Mouse (Mus musculus) heart, embryonic 10.5 days (tissue): ENCODE measurements around the gene March6. TPM values are rescaled to one million over a fixed set of nuclear protein-coding genes. Genes with fewer than 3 reads are reported as not detected.

Source experiments
- DNase-seq: peaks from one replicate; pipeline ENCODE4 v3.0.0-alpha.2; 2017; ENCODE audit warnings: low spot score
- H3K27ac ChIP-seq: fragments of 300-500 bp; sonication (generic); 2 replicates; pipeline ENCODE4 v1.5.1; 2016; ENCODE audit warnings: mild to moderate bottlenecking
- H3K27me3 ChIP-seq: fragments of 300-500 bp; sonication (generic); 2 replicates; pipeline ENCODE4 v1.6.1; 2016; ENCODE audit warnings: mild to moderate bottlenecking; ENCODE audit not compliant: poor library complexity, insufficient read depth, severe bottlenecking
- H3K36me3 ChIP-seq: fragments of 300-500 bp; sonication (generic); 2 replicates; pipeline ENCODE4 v1.6.1; 2016; ENCODE audit warnings: mild to moderate bottlenecking, moderate library complexity
- H3K4me1 ChIP-seq: fragments of 300-500 bp; sonication (generic); 2 replicates; pipeline ENCODE4 v1.6.1; 2016; ENCODE audit warnings: mild to moderate bottlenecking
- H3K4me3 ChIP-seq: fragments of 300-500 bp; sonication (generic); 2 replicates; pipeline ENCODE4 v1.5.1; 2016; ENCODE audit warnings: mild to moderate bottlenecking, moderate library complexity
- H3K9me3 ChIP-seq: fragments of 300-500 bp; sonication (generic); 2 replicates; pipeline ENCODE4 v1.6.1; 2016; ENCODE audit warnings: mild to moderate bottlenecking, moderate library complexity
- WGBS: fragments of 180-500 bp; shearing (Covaris S2); methylation state at CpG from one replicate; pipeline ENCODE4 v1.1.7; 2016; 5-methylcytosine and 5-hydroxymethylcytosine counted together
- polyA plus RNA-seq: library from polyadenylated mRNA; unstranded; fragments of >200 nt; fragmentation: Nextera tagmentation; extraction: Ambion mirVana; gene quantifications from 2 replicates; pipeline ENCODE4 v1.2.1, GENCODE M21; 2016

March6 gene
- polyA plus RNA-seq, 1 experiment from 2014 or later, result 30.5 TPM

GRCm38 (mm10) chr15:31562847-31563246 is 32.0 kb upstream of the March6 start:
- H3K4me3 ChIP-seq, result no peak overlapping the region
- H3K9me3 ChIP-seq, result no peaks in the 10 kb centered on the region
- no peaks in the 10 kb centered on the region for H3K27me3 ChIP-seq
- H3K27ac ChIP-seq, result no peak overlapping the region
- WGBS, result 31% methylated on average over 8 of the region's 8 CpGs
- no peaks in the 10 kb centered on the region for H3K36me3 ChIP-seq
- peaks cover 11% of the 10 kb centered on the region for H3K4me1 ChIP-seq
- no peak for DNase-seq

- H3K36me3 ChIP-seq, result no peaks in the 10 kb centered on the region
These were observed 31.1 kb upstream of the March6 start for GRCm38 (mm10) chr15:31561976-31562375.

GRCm38 (mm10) chr15:31561390-31561789 is 30.5 kb upstream of the March6 start:
- Histone ChIP-seq H3K36me3 (no peaks in the 10 kb centered on the region), H3K27ac (no peak overlapping the region), H3K4me1 (peaks cover 11% of the 10 kb centered on the region), H3K27me3 (no peaks in the 10 kb centered on the region), H3K4me3 (no peak overlapping the region), H3K9me3 (no peaks in the 10 kb centered on the region)
- 82% methylated on average over 6 of the region's 6 CpGs for WGBS
- DNase-seq, result no peak

More at GRCm38 (mm10) chr15:31561976-31562375, 31.1 kb upstream of the March6 start:
- H3K27me3 ChIP-seq, result no peaks in the 10 kb centered on the region
- DNase-seq, result no peak
- H3K9me3 ChIP-seq, result no peaks in the 10 kb centered on the region
- no peak overlapping the region for H3K4me3 ChIP-seq
- H3K4me1 ChIP-seq, result peaks cover 11% of the 10 kb centered on the region
- no peak overlapping the region for H3K27ac ChIP-seq
- 89% methylated on average over 4 of the region's 4 CpGs for WGBS

- Histone ChIP-seq H3K4me1 (no peaks in the 10 kb centered on the region), H3K36me3 (no peaks in the 10 kb centered on the region), H3K27ac (no peak overlapping the region), H3K9me3 (no peaks in the 10 kb centered on the region), H3K4me3 (no peak overlapping the region), H3K27me3 (no peaks in the 10 kb centered on the region)
- no peak for DNase-seq
- WGBS, result 88% methylated on average over 2 of the region's 2 CpGs
These were observed 24.0 kb upstream of the March6 start for GRCm38 (mm10) chr15:31554855-31555254.

GRCm38 (mm10) chr15:31550381-31550780 is 19.5 kb upstream of the March6 start:
- H3K27me3 ChIP-seq, result no peaks in the 10 kb centered on the region
- H3K36me3 ChIP-seq, result no peaks in the 10 kb centered on the region
- no peak overlapping the region for H3K27ac ChIP-seq
- peaks cover 7% of the 10 kb centered on the region for H3K4me1 ChIP-seq
- 85% methylated on average over 4 of the region's 4 CpGs for WGBS
- H3K4me3 ChIP-seq, result no peak overlapping the region
- no peaks in the 10 kb centered on the region for H3K9me3 ChIP-seq
- no peak for DNase-seq

- Histone ChIP-seq H3K4me3 (no peak overlapping the region), H3K36me3 (no peaks in the 10 kb centered on the region), H3K9me3 (no peaks in the 10 kb centered on the region), H3K27me3 (no peaks in the 10 kb centered on the region), H3K27ac (no peak overlapping the region), H3K4me1 (peaks cover 35% of the 10 kb centered on the region)
- DNase-seq, result no peak
- WGBS, result 70% methylated on average over 5 of the region's 5 CpGs
These were observed 16.6 kb upstream of the March6 start for GRCm38 (mm10) chr15:31547421-31547820.

GRCm38 (mm10) chr15:31546291-31546690 is 15.4 kb upstream of the March6 start:
- Histone ChIP-seq H3K27ac (no peak overlapping the region), H3K27me3 (no peaks in the 10 kb centered on the region), H3K4me1 (peaks cover 44% of the 10 kb centered on the region), H3K4me3 (no peak overlapping the region), H3K9me3 (no peaks in the 10 kb centered on the region), H3K36me3 (no peaks in the 10 kb centered on the region)
- no peak for DNase-seq
- 83% methylated on average over 6 of the region's 6 CpGs for WGBS

- Histone ChIP-seq H3K4me1 (peaks cover 51% of the 10 kb centered on the region), H3K27ac (peak overlapping the region; percentile 31; the same call in 1 of the 2 replicates), H3K36me3 (no peaks in the 10 kb centered on the region), H3K9me3 (no peaks in the 10 kb centered on the region), H3K27me3 (no peaks in the 10 kb centered on the region), H3K4me3 (no peak overlapping the region)
- 29% methylated on average over 1 of the region's 1 CpGs for WGBS
- DNase-seq, result no peak
These were observed 14.2 kb upstream of the March6 start for GRCm38 (mm10) chr15:31545058-31545457.

- DNase-seq, result no peak
- Histone ChIP-seq H3K36me3 (no peaks in the 10 kb centered on the region), H3K27me3 (no peaks in the 10 kb centered on the region), H3K4me3 (no peak overlapping the region), H3K9me3 (no peaks in the 10 kb centered on the region), H3K4me1 (peaks cover 58% of the 10 kb centered on the region), H3K27ac (peak overlapping the region; percentile 52)
- WGBS, result 2% methylated on average over 3 of the region's 3 CpGs
These were observed 12.4 kb upstream of the March6 start for GRCm38 (mm10) chr15:31543246-31543645.

GRCm38 (mm10) chr15:31542013-31542958 is 11.4 kb upstream of the March6 start:
- DNase-seq, result no peak
- WGBS, result 14% methylated on average over 10 of the region's 10 CpGs
- Histone ChIP-seq H3K36me3 (no peaks in the 10 kb centered on the region), H3K4me1 (peaks cover 58% of the 10 kb centered on the region), H3K27ac (peak overlapping the region; percentile 67), H3K9me3 (no peaks in the 10 kb centered on the region), H3K4me3 (no peak overlapping the region), H3K27me3 (no peaks in the 10 kb centered on the region)

GRCm38 (mm10) chr15:31540513-31540802 is 9.6 kb upstream of the March6 start:
- DNase-seq, result peak; percentile 55
- H3K27ac ChIP-seq, result no peak overlapping the region; the same call in 1 of the 2 replicates
- peaks cover 59% of the 10 kb centered on the region for H3K4me1 ChIP-seq
- H3K27me3 ChIP-seq, result no peaks in the 10 kb centered on the region
- H3K4me3 ChIP-seq, result no peak overlapping the region
- H3K9me3 ChIP-seq, result no peaks in the 10 kb centered on the region
- WGBS, result 59% methylated on average over 1 of the region's 1 CpGs
- no peaks in the 10 kb centered on the region for H3K36me3 ChIP-seq

GRCm38 (mm10) chr15:31539643-31540512 is 9.0 kb upstream of the March6 start:
- H3K4me3 ChIP-seq, result no peak overlapping the region
- 65% methylated on average over 9 of the region's 9 CpGs for WGBS
- peaks cover 56% of the 10 kb centered on the region for H3K4me1 ChIP-seq
- DNase-seq, result peak; percentile 69
- H3K27me3 ChIP-seq, result no peaks in the 10 kb centered on the region
- no peak overlapping the region; the same call in 1 of the 2 replicates for H3K27ac ChIP-seq
- no peaks in the 10 kb centered on the region for H3K9me3 ChIP-seq
- no peaks in the 10 kb centered on the region for H3K36me3 ChIP-seq

GRCm38 (mm10) chr15:31538346-31538745 is 7.5 kb upstream of the March6 start:
- peak; percentile 53 for DNase-seq
- peaks cover 42% of the 10 kb centered on the region for H3K4me1 ChIP-seq
- 89% methylated on average over 3 of the region's 3 CpGs for WGBS

More at GRCm38 (mm10) chr15:31538346-31538745, 7.5 kb upstream of the March6 start:
- Histone ChIP-seq H3K27ac (no peak overlapping the region), H3K27me3 (no peaks in the 10 kb centered on the region), H3K36me3 (no peaks in the 10 kb centered on the region), H3K4me3 (no peak overlapping the region), H3K9me3 (no peaks in the 10 kb centered on the region)
